10 mouse cellular contexts compared by ENCODE assay signal in genomic region chr14:79124643-79125042, GRCm38 (mm10).
DNase-seq lines count a peak whose midpoint lies in the region; ATAC-seq and TF ChIP-seq lines count a peak whose summit lies in the region.
"Had no signal": no experiment of that assay in that cellular context is flagged by ENCODE, and none has a peak within 500 bp of the region (broad histone marks: within the 10 kb centered on the region; RNA-seq: fewer than 3 reads in every experiment).

No protein-coding gene starts in this region.

- 34% methylated on average over 5 of the region's 5 CpGs for WGBS in hindbrain, embryonic 15.5 days
- 37% methylated on average over 5 of the region's 5 CpGs for WGBS in lung, embryonic 14.5 days

- H3K4me2 ChIP-seq in hindbrain, embryonic 15.5 days, result no peak overlapping the region
- H3K4me2 ChIP-seq in lung, embryonic 14.5 days, result no peak overlapping the region
- H3K4me2 ChIP-seq: heart, embryonic 15.5 days had no signal

- no peak overlapping the region for H3K9ac ChIP-seq in hindbrain, embryonic 15.5 days
- no peak overlapping the region for H3K9ac ChIP-seq in lung, embryonic 14.5 days
- H3K9ac ChIP-seq: heart, embryonic 15.5 days had no signal

- no peaks in the 10 kb centered on the region for H3K36me3 ChIP-seq in hindbrain, embryonic 15.5 days
- no peaks in the 10 kb centered on the region for H3K36me3 ChIP-seq in lung, embryonic 14.5 days (ENCODE audit: insufficient read depth)
- H3K36me3 ChIP-seq: heart, embryonic 15.5 days had no signal

- H3K4me1 ChIP-seq in hindbrain, embryonic 15.5 days (replicated peaks), result no peaks in the 10 kb centered on the region
- H3K4me1 ChIP-seq in lung, embryonic 14.5 days (ENCODE audit: insufficient read depth), result no peaks in the 10 kb centered on the region

- peak; percentile 77 for TF ChIP-seq CTCF in lung, embryonic 14.5 days (IDR thresholded peaks at IDR 0.05; ENCODE audit: low read depth)

- H3K4me3 ChIP-seq in hindbrain, embryonic 15.5 days, result no peak overlapping the region
- no peak overlapping the region for H3K4me3 ChIP-seq in lung, embryonic 14.5 days (ENCODE audit: low read depth, low read length)
- H3K4me3 ChIP-seq: heart, embryonic 15.5 days had no signal

- no peaks in the 10 kb centered on the region for H3K9me3 ChIP-seq in hindbrain, embryonic 15.5 days
- no peaks in the 10 kb centered on the region for H3K9me3 ChIP-seq in lung, embryonic 14.5 days (ENCODE audit: low read depth, low read length)
- H3K9me3 ChIP-seq: G1E; heart, embryonic 15.5 days had no signal

- no peaks in the 10 kb centered on the region for H3K27me3 ChIP-seq in hindbrain, embryonic 15.5 days
- no peaks in the 10 kb centered on the region for H3K27me3 ChIP-seq in lung, embryonic 14.5 days (ENCODE audit: insufficient read depth, low read length)
- H3K27me3 ChIP-seq: heart, embryonic 15.5 days had no signal

- peak; percentile 78; the same call in 1 of the 2 replicates for ATAC-seq in hindbrain, embryonic 15.5 days (ENCODE audit: low FRiP score, low read depth)
- ATAC-seq in lung, embryonic 14.5 days (ENCODE audit: insufficient read depth), result peak; percentile 76; the same call in 1 of the 2 replicates

- peak; percentile 32 to 50 for DNase-seq in frontal cortex, postnatal 36 days (ENCODE audit: low spot score in 2 of 2)
- DNase-seq in frontal cortex, postnatal 14 days (ENCODE audit: low spot score in 2 of 2), result no peak
- DNase-seq in urinary bladder, postnatal 25 days (ENCODE audit: low spot score), result peak; percentile 25
- DNase-seq in urinary bladder, postnatal 36 days (ENCODE audit: low spot score in 2 of 2), result no peak
- peak; percentile 72 for DNase-seq in embryo, embryonic 11 days
- DNase-seq in lung, embryonic 14.5 days, result peak; percentile 85
- DNase-seq in right cerebral cortex, postnatal 14 days, result peak; percentile 36

- no peak overlapping the region for H3K27ac ChIP-seq in hindbrain, embryonic 15.5 days (replicated peaks)
- no peak overlapping the region for H3K27ac ChIP-seq in lung, embryonic 14.5 days (ENCODE audit: low read depth)
- H3K27ac ChIP-seq: heart, embryonic 15.5 days had no signal

Comparison
In these comparisons a context has a peak if more than half of its experiments do, and no peak if none do; other contexts are left out.
1. DNase-seq: peak in frontal cortex, postnatal 36 days (2 of 2), urinary bladder, postnatal 25 days (single experiment), embryo, embryonic 11 days (single experiment), lung, embryonic 14.5 days (single experiment) and right cerebral cortex, postnatal 14 days (single experiment); none in frontal cortex, postnatal 14 days (0 of 2) and urinary bladder, postnatal 36 days (0 of 2).